Mouse (Mus musculus) bone marrow macrophage, adult 2 months (primary cell): ENCODE measurements around the gene Slc1a1. TPM values are rescaled to one million over a fixed set of nuclear protein-coding genes. Genes with fewer than 3 reads are reported as not detected.

ENCODE experiments used
- H3K27ac ChIP-seq: 2 replicates; pipeline ENCODE4 v1.5.1; 2012; ENCODE audit warnings: low read depth, low read length; ENCODE audit not compliant: insufficient read depth
- H3K4me1 ChIP-seq: 2 replicates; pipeline ENCODE4 v1.6.1; 2012; ENCODE audit warnings: low read length; ENCODE audit not compliant: control insufficient read depth, insufficient read depth
- H3K4me3 ChIP-seq: 2 replicates; pipeline ENCODE4 v1.5.1; 2012; ENCODE audit warnings: mild to moderate bottlenecking, low read length, moderate library complexity; ENCODE audit not compliant: insufficient read depth
- CTCF ChIP-seq: IDR thresholded peaks from 2 replicates; pipeline ENCODE4 v1.5.1; 2012; ENCODE audit warnings: low read depth, mild to moderate bottlenecking, low read length, moderate library complexity
- POLR2A ChIP-seq: IDR thresholded peaks from 2 replicates; pipeline ENCODE4 v1.6.1; 2012; ENCODE audit warnings: mild to moderate bottlenecking, low read depth, low read length, borderline replicate concordance
- polyA plus RNA-seq: library from polyadenylated mRNA; stranded (reverse); fragments of >200 nt; gene quantifications from 2 replicates; pipeline ENCODE4 v1.2.4, GENCODE M21; 2012; ENCODE audit not compliant: missing spikeins, insufficient read depth, insufficient read length

The Slc1a1 gene
- polyA plus RNA-seq, 1 experiment = not detected

DNA sequence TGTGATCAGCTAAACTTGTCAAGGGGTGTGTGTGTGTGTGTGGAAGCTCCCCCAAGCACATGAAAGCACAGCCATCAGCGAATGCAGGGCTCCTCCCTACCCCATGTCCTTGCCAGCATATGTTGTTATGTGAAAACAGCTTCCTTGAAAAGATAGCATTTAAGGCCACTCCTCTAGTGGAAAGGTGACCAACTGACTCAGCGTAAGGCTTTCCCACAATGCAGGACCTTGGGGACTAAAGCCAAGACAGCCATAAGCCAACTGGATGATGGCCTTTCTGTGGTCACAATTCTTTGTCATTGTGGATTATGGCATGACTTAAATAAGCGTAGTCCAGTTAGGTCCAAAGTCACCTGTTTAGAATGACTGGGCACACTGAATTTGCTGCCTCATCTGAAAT is 100.0 kb downstream of the Slc1a1 start:
- Histone ChIP-seq H3K4me1 (no peaks in the 10 kb centered on the region), H3K27ac (no peak overlapping the region), H3K4me3 (no peak overlapping the region)
- TF ChIP-seq CTCF = no peak
- TF ChIP-seq POLR2A = no peak

DNA sequence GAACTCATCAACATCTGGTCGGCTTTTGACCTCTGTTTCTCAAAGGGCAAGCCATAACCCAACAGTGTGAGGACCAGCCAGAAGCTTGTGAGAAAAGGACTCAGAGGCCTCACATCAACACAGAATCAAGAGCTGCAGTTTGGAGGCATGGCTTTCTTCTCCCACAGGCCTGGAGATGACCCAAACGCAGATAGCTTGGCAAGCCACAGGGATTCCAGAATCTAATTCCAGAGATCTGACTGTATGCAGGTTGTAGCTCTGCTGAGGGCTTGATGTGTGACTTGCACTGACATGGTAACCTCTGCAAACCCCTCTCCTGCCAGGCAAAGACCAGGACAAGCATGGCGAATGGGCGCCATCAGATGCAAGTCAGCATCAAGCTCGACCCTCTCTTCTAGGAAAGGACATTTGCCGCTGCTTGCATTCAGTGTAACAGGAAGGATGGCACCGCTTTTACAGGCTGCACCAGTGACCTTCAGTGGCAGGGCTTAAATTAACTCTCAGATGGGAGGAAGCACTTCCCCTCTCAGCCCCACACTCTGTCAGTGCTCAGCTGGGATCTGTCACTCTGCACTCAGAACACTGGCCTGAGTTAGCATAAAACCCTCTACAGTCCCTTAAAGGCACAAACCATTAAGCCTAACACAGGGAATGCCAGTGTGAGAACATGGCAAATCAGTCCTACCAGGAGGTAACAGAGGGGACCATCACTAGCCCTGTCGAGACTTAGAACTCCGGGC is 105.5 kb downstream of the Slc1a1 start:
- no peak for TF ChIP-seq POLR2A
- TF ChIP-seq CTCF = no peak
- Histone ChIP-seq H3K27ac (no peak overlapping the region), H3K4me1 (no peaks in the 10 kb centered on the region), H3K4me3 (no peak overlapping the region)

DNA sequence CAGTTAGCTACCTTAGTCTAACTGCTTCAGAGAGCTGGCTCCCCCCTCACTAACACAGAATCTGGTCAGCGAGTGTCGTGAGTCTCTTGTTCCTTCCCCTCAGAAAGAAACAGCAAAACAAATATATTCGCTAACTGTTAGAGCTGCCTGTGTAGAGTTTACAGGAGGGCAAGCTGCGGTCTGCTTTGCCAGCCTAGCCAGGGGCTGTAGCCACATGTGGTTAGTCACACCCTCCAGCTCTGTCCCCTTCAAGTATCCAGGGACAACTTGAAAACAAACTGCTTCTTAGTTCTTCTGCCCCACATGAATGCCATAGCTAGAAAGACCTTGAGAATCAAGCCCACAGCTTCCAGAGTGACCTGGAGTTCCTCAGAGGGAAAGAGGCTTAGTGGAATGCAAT is 106.4 kb downstream of the Slc1a1 start:
- Histone ChIP-seq H3K4me1 (no peaks in the 10 kb centered on the region), H3K4me3 (no peak overlapping the region), H3K27ac (no peak overlapping the region)
- no peak for TF ChIP-seq POLR2A
- no peak for TF ChIP-seq CTCF

DNA sequence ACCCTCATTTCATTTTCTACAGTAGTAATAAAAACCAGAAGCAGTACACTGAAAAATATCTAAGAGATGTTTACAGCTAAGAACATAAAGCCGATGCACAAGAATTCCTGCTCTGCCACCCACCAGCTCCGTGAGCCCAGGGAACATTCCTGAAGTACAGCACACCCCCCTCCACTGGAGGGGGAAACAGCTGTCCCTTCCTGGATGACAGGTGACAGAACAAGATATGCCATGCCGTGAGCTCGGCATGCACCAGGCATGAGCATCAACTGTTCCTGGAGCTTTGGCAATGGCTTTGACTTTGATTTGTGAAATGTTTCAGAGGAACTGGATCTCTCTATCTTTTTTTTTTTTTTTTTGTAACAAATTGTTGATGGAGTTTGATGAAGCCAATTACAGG is 111.9 kb downstream of the Slc1a1 start:
- Histone ChIP-seq H3K4me1 (no peaks in the 10 kb centered on the region), H3K4me3 (no peak overlapping the region), H3K27ac (no peak overlapping the region)
- no peak for TF ChIP-seq CTCF
- no peak for TF ChIP-seq POLR2A

DNA sequence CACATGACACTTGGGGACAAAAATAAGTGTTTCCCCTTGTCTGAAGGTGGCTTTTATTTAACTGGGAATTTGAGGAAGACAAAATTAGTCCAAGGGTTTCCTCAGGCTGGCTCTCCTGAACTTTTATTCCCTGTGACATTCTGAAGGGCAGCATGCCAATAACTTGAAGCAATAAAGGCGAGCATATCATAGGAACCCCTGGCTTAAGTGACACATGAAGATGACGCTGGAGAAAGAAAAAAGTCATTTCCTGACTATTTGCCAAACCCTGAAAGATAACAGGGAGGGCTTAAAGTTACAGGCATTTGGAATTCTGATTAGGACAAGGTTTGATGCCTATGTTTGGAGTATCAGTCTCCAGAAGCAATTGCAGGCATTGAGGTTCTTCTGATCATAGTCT is 112.5 kb downstream of the Slc1a1 start:
- Histone ChIP-seq H3K4me1 (no peaks in the 10 kb centered on the region), H3K4me3 (no peak overlapping the region), H3K27ac (no peak overlapping the region)
- TF ChIP-seq POLR2A = no peak
- TF ChIP-seq CTCF = no peak

DNA sequence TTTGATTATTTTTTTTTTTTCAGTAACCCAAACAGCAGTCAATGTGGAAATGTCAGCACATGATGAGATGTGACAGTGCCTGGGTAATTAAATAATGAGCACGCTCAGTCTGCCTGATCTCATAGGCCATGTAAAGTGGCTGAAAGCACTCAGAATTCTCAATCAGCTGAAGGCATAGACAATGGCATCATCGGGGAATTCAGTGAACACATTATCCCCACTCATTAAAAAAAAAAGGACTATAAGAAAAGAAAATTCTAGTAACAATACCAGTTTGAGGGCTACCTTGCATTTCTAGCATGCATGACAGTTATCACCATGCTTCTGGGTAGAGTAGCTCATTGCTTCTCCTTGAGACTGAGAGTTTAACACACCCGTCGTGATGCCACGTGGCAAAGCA is 116.4 kb downstream of the Slc1a1 start:
- no peak for TF ChIP-seq CTCF
- TF ChIP-seq POLR2A = no peak
- Histone ChIP-seq H3K4me1 (no peaks in the 10 kb centered on the region), H3K27ac (no peak overlapping the region), H3K4me3 (no peak overlapping the region)

DNA sequence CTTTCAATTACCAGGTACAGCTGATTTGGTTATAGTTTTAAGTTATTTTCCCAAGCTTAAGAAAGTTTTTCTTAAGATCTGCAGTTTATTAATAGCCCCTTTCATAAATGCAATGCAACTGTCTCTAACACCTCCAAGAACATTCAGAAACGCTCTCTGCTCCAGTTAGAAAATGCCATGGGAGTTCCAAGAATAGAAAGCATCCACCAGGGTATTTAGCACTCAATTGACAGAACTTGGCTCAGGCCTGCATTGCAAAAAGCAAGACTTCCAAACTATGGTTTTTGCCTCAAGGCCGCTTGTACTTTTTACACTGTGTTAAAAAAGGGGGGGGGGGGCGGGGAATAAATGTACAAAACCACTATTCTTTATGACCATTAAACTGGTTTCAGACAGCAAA is 128.3 kb downstream of the Slc1a1 start:
- Histone ChIP-seq H3K4me1 (peaks cover 14% of the 10 kb centered on the region), H3K27ac (no peak overlapping the region), H3K4me3 (peak overlapping the region; percentile 86)
- TF ChIP-seq POLR2A (no peak), CTCF (no peak)

DNA sequence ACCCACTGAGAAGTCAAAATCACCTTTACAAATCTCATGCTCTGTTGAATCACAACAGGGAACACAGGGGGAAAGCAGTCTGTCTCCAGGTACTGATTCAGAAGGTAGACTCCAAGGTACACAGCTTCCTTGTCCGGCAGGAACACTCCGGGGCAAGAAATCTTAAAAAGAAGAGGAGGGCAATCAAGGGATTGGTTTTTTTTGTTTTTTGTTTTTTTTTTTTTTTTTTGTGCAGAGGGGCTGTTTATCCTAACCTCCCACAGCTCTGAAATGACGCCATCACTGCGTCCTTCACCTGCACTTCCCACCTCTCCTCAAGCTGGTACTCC is 128.6 kb downstream of the Slc1a1 start:
- TF ChIP-seq POLR2A (no peak), CTCF (no peak)
- H3K4me3 ChIP-seq = peak overlapping the region; percentile 86
- H3K27ac ChIP-seq = no peak overlapping the region

More for the DNA sequence above, 128.6 kb downstream of the Slc1a1 start:
- H3K4me1 ChIP-seq = peaks cover 14% of the 10 kb centered on the region

Other genes with a start within 250 kb of the Slc1a1 start
- 3.2 and 3.4 TPM in 2 replicates for gene Glis3, start 155.0 kb upstream of the Slc1a1 start, polyA plus RNA-seq
- 13.0 and 14.5 TPM in 2 replicates for gene Plpp6, start 128.9 kb downstream of the Slc1a1 start, polyA plus RNA-seq
- 0.45 and 0.87 TPM in 2 replicates for gene 4430402I18Rik, start 132.8 kb downstream of the Slc1a1 start, polyA plus RNA-seq
- gene Cdc37l1, start 155.3 kb downstream of the Slc1a1 start, polyA plus RNA-seq = 30.6 and 31.0 TPM in 2 replicates
- gene Ak3, start 212.9 kb downstream of the Slc1a1 start, polyA plus RNA-seq = 36.6 and 42.8 TPM in 2 replicates